Mouse (Mus musculus): ENCODE measurements around the gene Acsl3. TPM values are rescaled to one million over a fixed set of nuclear protein-coding genes. Genes with fewer than 3 reads are reported as not detected.

Acsl3 gene
- polyA plus RNA-seq, 1 experiment from 2014 or later, result 55.2 TPM

- Histone ChIP-seq H3K4me3 (replicated peaks; ENCODE audit: low read depth, low read length) (no peak overlapping the region), H3K4me2 (ENCODE audit: low read length) (no peak overlapping the region), H3K27me3 (ENCODE audit: insufficient read depth, low read length) (no peaks in the 10 kb centered on the region), H3K36me3 (ENCODE audit: insufficient read depth, low read length) (no peaks in the 10 kb centered on the region), H3K9ac (ENCODE audit: low read depth, low read length) (no peak overlapping the region), H3K27ac (no peak overlapping the region), H3K9me3 (replicated peaks; ENCODE audit: low read length) (no peaks in the 10 kb centered on the region), H3K4me1 (replicated peaks; ENCODE audit: insufficient read depth, low read length) (no peaks in the 10 kb centered on the region)
- WGBS, result 44% methylated on average over 17 of the region's 17 CpGs
- DNase-seq (ENCODE audit: low spot score) (peak; percentile 22), ATAC-seq (replicated peaks; ENCODE audit: low FRiP score, low read depth) (no peak)
- TF ChIP-seq CTCF (IDR thresholded peaks at IDR 0.05; ENCODE audit: low read depth), result peak; percentile 22; the same call in 1 of the 2 replicates
Observed at GRCm38 (mm10) chr1:78734261-78735000, 76.8 kb downstream of the Acsl3 start.

GRCm38 (mm10) chr1:78737646-78738045 is 80.0 kb downstream of the Acsl3 start:
- H3K4me1 ChIP-seq (replicated peaks; ENCODE audit: insufficient read depth, low read length), result no peaks in the 10 kb centered on the region
- WGBS, result 45% methylated on average over 5 of the region's 5 CpGs
- ATAC-seq (replicated peaks; ENCODE audit: low FRiP score, low read depth) (no peak), DNase-seq (ENCODE audit: low spot score) (no peak)
- H3K9ac ChIP-seq (ENCODE audit: low read depth, low read length), result no peak overlapping the region
- no peaks in the 10 kb centered on the region for H3K27me3 ChIP-seq (ENCODE audit: insufficient read depth, low read length)
- no peak overlapping the region for H3K4me3 ChIP-seq (replicated peaks; ENCODE audit: low read depth, low read length)
- no peak for TF ChIP-seq CTCF (IDR thresholded peaks at IDR 0.05; ENCODE audit: low read depth)
- no peaks in the 10 kb centered on the region for H3K36me3 ChIP-seq (ENCODE audit: insufficient read depth, low read length)
- no peak overlapping the region for H3K27ac ChIP-seq
- H3K9me3 ChIP-seq (replicated peaks; ENCODE audit: low read length), result no peaks in the 10 kb centered on the region
- no peak overlapping the region for H3K4me2 ChIP-seq (ENCODE audit: low read length)

- DNase-seq (ENCODE audit: low spot score), result no peak
- Histone ChIP-seq H3K4me2 (ENCODE audit: low read length) (no peak overlapping the region), H3K27ac (no peak overlapping the region), H3K4me3 (replicated peaks; ENCODE audit: low read depth, low read length) (no peak overlapping the region), H3K9me3 (replicated peaks; ENCODE audit: low read length) (no peaks in the 10 kb centered on the region), H3K4me1 (replicated peaks; ENCODE audit: insufficient read depth, low read length) (no peaks in the 10 kb centered on the region; the same call in 1 of the 2 replicates), H3K36me3 (ENCODE audit: insufficient read depth, low read length) (no peaks in the 10 kb centered on the region), H3K27me3 (ENCODE audit: insufficient read depth, low read length) (no peaks in the 10 kb centered on the region), H3K9ac (ENCODE audit: low read depth, low read length) (no peak overlapping the region)
- ATAC-seq (replicated peaks; ENCODE audit: low FRiP score, low read depth), result no peak
- 85% methylated on average over 11 of the region's 11 CpGs for WGBS
- no peak for TF ChIP-seq CTCF (IDR thresholded peaks at IDR 0.05; ENCODE audit: low read depth)
Observed at GRCm38 (mm10) chr1:78740676-78741075, 83.1 kb downstream of the Acsl3 start.

DNA sequence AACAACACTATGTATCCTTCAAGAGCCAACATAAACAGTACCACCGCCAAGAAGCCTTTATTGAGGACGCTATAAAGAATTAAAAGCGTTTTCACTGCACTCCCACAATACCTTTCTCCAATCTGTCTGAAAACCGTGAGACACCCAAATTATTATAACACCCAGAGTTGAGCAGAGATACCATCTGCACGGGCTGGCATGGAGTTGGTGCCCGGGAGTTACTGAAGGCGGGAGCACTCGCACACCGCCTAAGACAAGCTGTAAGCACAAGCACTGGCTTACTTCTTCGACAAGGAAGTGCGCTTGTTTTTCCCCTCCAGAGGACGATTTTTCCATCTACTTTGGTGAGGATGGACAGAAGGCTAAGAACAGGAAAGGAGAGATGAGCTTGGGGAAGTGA is 84.6 kb downstream of the Acsl3 start:
- Histone ChIP-seq H3K27me3 (ENCODE audit: insufficient read depth, low read length) (no peaks in the 10 kb centered on the region), H3K4me2 (ENCODE audit: low read length) (no peak overlapping the region), H3K36me3 (ENCODE audit: insufficient read depth, low read length) (no peaks in the 10 kb centered on the region), H3K27ac (no peak overlapping the region), H3K4me3 (replicated peaks; ENCODE audit: low read depth, low read length) (no peak overlapping the region), H3K9me3 (replicated peaks; ENCODE audit: low read length) (no peaks in the 10 kb centered on the region), H3K4me1 (replicated peaks; ENCODE audit: insufficient read depth, low read length) (no peaks in the 10 kb centered on the region; the same call in 1 of the 2 replicates), H3K9ac (ENCODE audit: low read depth, low read length) (no peak overlapping the region)
- ATAC-seq (replicated peaks; ENCODE audit: low FRiP score, low read depth) (no peak), DNase-seq (ENCODE audit: low spot score) (no peak)
- no peak for TF ChIP-seq CTCF (IDR thresholded peaks at IDR 0.05; ENCODE audit: low read depth)
- 81% methylated on average over 12 of the region's 12 CpGs for WGBS

DNA sequence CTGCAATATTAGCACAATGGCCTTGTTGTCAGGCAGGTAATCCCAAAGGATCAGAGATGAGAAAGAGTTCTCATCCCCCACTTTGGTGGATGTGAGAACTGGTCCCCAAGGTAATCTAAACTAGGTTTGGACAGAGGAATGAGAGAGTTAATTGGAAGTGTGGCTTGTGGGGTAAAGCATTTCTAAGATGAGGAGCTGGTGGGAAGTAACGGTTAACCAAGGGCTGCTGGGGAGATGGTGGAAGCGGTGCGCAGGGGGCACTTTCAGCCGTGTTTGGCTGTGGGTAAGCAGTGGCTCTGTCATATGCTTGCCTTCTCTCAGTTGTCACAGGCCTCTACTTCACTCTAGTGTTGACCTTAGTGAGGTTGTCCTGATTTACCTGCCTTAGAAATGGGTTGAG is 85.7 kb downstream of the Acsl3 start:
- no peaks in the 10 kb centered on the region; the same call in 1 of the 2 replicates for H3K4me1 ChIP-seq (replicated peaks; ENCODE audit: insufficient read depth, low read length)
- TF ChIP-seq CTCF (IDR thresholded peaks at IDR 0.05; ENCODE audit: low read depth), result no peak
- WGBS, result 95% methylated on average over 4 of the region's 4 CpGs
- H3K27me3 ChIP-seq (ENCODE audit: insufficient read depth, low read length), result no peaks in the 10 kb centered on the region
- no peaks in the 10 kb centered on the region for H3K9me3 ChIP-seq (replicated peaks; ENCODE audit: low read length)
- H3K4me2 ChIP-seq (ENCODE audit: low read length), result no peak overlapping the region
- no peak for ATAC-seq (replicated peaks; ENCODE audit: low FRiP score, low read depth)
- no peak overlapping the region for H3K27ac ChIP-seq
- DNase-seq (ENCODE audit: low spot score), result no peak
- no peak overlapping the region for H3K9ac ChIP-seq (ENCODE audit: low read depth, low read length)
- no peak overlapping the region for H3K4me3 ChIP-seq (replicated peaks; ENCODE audit: low read depth, low read length)
- H3K36me3 ChIP-seq (ENCODE audit: insufficient read depth, low read length), result no peaks in the 10 kb centered on the region

GRCm38 (mm10) chr1:78745230-78745777 is 87.7 kb downstream of the Acsl3 start:
- H3K4me2 ChIP-seq (ENCODE audit: low read length), result no peak overlapping the region
- H3K27ac ChIP-seq, result no peak overlapping the region
- TF ChIP-seq CTCF (IDR thresholded peaks at IDR 0.05; ENCODE audit: low read depth), result no peak
- H3K9me3 ChIP-seq (replicated peaks; ENCODE audit: low read length), result no peaks in the 10 kb centered on the region
- DNase-seq (ENCODE audit: low spot score) (peak; percentile 63), ATAC-seq (replicated peaks; ENCODE audit: low FRiP score, low read depth) (0 out of 2 replicates have a peak, but pooled peaks have one; percentile 36)
- H3K36me3 ChIP-seq (ENCODE audit: insufficient read depth, low read length), result no peaks in the 10 kb centered on the region
- no peaks in the 10 kb centered on the region for H3K27me3 ChIP-seq (ENCODE audit: insufficient read depth, low read length)
- 40% methylated on average over 5 of the region's 5 CpGs for WGBS
- H3K9ac ChIP-seq (ENCODE audit: low read depth, low read length), result no peak overlapping the region
- no peaks in the 10 kb centered on the region; the same call in 1 of the 2 replicates for H3K4me1 ChIP-seq (replicated peaks; ENCODE audit: insufficient read depth, low read length)
- H3K4me3 ChIP-seq (replicated peaks; ENCODE audit: low read depth, low read length), result no peak overlapping the region

Other genes with a start within 250 kb of the Acsl3 start
- gene Farsb, start 168.9 kb upstream of the Acsl3 start, polyA plus RNA-seq (2015; fragmentation: Nextera tagmentation; extraction: Ambion mirVana), result 94.3 and 98.7 TPM in 2 replicates
- gene Mogat1, start 146.8 kb upstream of the Acsl3 start, polyA plus RNA-seq (2015; fragmentation: Nextera tagmentation; extraction: Ambion mirVana), result 2.0 and 3.0 TPM in 2 replicates
- gene BC035947, start 145.7 kb upstream of the Acsl3 start, polyA plus RNA-seq (2015; fragmentation: Nextera tagmentation; extraction: Ambion mirVana), result 2.5 and 2.8 TPM in 2 replicates
- gene Utp14b, start 213 bp downstream of the Acsl3 start, polyA plus RNA-seq (2015; fragmentation: Nextera tagmentation; extraction: Ambion mirVana), result 2.6 and 2.7 TPM in 2 replicates
- gene Kcne4, start 158.9 kb downstream of the Acsl3 start, polyA plus RNA-seq (2015; fragmentation: Nextera tagmentation; extraction: Ambion mirVana), result 5.8 TPM in 2 replicates